Mouse (Mus musculus) kidney, postnatal 4 days (tissue): ENCODE results near the gene Klrg2.
A peak's percentile ranks its signal among the peaks of the same experiment; 100 is the strongest.
"Not testable (repeated sequence)": the region's sequence is repeated elsewhere in the genome, so short reads cannot be mapped to it uniquely, and the experiment has no call there.

ENCODE experiments used
- DNase-seq, 2 experiments: peaks; one replicate each; pipeline ENCODE4 v3.0.0; 2021; ENCODE audit warnings: mixed read lengths in 2 of 2

Gene Klrg2

DNA sequence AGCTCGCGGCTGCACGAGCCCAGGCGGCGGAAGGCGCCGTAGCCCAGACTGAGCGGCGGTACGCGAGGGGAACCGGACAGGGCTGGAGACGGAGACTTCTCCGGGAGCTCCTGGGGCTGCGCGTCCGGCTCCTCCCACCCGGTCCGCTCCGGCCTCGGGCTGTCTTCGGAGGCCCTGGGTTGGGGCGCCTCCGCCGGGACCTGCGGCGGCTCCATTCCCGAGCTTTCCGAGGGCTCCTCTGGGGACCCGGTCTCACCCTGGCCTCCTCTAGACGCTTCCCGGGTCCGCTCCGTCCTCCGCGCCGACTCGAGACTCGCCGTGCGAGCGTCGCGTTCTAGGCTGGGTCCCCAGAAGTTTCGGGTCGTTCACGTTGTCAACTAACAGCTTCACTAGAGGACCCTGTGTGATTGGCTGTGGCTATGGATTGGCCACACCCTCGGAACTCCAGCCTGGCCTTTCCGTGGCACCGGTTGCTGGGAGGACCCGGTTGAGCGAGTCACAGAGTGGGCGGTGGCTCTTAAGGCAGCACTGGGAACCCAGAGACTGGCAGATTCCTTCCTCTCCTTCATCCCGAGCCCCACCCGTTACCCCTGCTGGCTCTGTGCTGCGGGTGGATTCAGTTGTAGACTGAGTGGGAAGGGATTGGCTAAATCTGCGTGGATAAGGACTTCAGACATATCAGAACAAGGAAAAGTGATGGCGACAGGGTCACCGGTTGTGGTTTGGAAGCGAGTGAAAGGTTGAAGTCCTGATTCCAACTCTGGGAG lies at the start of gene Klrg2:
TSS of gene Klrg2 (minus strand) at position 391 of the 767 bp plus-strand sequence.
- DNase-seq, result peak; percentile 72 to 83

DNA sequence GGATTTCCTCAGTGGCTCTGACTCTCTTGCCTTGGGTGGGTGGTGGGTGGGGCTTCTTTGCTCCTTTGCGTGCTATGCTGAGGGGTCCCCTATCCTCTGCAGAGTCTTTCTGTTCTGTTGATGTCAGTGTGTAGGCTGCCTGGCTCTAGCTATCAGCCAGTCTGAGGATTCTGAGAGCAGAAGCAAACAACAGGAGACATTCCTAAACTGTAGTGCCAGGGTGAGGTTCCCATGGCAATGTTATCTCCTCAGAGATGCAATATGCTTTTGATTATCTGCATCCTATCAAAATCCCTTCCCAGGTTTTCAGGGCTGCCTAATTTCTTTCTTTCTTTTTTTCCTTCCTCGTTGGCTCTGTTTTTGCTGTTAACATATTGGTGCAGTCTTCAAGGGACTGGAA lies 45.5 kb upstream of the Klrg2 start:
- no peak for DNase-seq

DNA sequence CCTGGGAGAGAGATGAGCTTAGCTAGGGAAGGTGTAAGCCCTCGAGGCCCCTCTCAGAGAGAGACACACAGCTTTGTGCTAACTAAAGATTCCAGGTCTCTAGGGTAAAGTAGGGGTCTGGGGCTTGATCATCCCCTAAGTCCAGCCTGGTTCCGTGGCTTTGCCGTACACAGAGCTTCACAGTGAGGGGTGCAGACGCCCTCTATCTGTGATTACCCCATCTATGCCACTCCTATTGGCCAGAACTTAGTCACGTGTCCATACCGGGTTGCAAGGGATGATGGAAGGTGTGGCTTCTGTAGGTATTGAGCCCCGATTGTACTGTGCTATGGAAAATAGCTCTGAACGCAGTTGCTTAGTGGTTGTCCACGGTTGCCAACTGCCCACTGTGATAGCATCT lies 40.6 kb upstream of the Klrg2 start:
- DNase-seq, result no peak

DNA sequence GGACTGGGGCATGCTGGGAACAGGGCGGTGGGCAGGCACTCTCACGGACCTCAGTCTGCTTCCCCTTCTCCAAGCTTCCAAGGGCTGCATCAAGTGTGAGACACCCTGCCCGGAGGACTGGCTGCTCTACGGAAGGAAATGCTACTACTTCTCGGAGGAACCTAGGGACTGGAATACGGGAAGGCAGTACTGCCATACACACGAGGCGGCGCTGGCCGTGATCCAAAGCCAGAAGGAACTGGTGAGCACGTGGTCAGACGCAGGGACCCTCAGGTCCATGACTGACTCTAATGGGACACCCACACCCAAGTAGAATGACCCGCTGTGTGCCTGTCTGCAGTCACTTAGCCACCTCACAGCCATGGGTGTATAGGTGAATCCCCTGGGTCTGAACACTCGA lies 39.7 kb upstream of the Klrg2 start:
- peak; percentile 20 to 27 for DNase-seq

DNA sequence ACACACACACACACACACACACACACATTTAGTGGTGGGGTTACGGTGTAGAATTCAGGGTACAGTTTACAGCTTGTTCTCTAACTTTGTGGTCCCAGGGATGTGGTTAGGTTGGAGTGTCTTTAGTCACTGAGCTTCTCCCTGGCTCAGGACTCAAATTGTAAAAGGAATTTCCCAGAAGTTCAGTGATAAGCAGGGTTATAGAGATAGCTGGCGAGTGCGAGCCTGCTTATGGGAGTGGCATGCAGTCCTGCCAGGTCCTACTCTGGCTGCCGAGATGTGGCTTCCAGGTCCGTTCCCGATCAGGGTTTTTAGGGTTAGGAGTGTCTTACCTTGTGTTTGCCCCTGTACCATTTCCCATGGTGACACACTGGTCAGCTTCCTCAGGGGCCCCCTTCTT lies 39.2 kb upstream of the Klrg2 start:
- no peak for DNase-seq

DNA sequence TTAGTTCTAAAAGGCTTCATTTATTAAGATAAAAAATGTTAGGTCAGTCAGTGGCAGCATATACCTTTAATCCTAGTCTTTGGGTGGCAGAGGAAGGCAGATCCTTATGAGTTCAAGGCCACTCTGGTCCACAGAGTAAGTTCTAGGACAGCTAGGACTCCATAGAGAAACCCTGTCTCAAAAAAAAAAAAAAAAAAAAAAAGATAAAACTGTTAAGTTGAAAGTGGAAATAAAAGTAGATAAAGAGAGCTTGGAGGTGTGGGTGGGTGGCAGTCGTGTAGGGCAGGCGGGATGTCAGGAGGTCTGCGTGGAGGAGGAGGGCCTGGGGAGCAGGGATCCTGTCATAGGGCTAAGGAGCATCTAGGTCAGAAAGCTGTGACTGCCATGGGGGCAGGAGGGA lies 35.0 kb upstream of the Klrg2 start:
- no peak for DNase-seq

DNA sequence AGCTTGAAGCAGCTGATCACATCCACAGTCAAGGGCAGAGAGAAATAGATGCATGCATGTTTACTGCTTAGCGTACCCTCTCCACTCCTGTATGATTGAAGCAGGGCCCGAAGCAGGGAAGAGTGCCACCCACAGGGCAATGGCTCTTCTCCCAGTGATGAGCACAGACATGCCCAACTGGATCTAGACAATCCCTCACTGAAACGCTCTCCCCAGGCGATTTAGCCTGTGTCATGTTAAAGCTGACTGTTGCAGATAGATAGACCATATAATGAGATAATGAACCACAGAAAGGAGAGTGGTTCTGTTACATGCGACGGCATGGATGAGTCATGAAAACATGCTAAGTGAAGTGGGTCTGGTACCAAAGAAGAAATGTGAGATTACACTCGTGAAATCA lies 34.2 kb upstream of the Klrg2 start:
- no peak for DNase-seq

DNA sequence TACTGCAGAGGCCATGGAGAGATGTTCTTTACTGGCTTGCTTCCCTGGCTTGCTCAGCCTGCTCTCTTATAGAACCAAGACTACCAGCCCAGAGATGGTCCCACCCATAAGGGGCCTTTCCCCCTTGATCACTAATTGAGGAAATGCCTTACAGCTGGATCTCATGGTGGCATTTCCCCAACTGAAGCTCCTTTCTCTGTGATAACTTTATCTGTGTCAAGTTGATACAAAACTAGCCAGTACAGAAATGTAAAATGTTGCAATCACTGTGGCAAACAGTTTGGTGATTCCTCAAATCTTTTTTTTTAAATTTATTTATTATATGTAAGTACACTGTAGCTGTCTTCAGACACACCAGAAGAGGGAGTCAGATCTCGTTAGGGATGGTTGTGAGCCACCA lies 33.4 kb upstream of the Klrg2 start:
- not testable (repeated sequence) for DNase-seq

DNA sequence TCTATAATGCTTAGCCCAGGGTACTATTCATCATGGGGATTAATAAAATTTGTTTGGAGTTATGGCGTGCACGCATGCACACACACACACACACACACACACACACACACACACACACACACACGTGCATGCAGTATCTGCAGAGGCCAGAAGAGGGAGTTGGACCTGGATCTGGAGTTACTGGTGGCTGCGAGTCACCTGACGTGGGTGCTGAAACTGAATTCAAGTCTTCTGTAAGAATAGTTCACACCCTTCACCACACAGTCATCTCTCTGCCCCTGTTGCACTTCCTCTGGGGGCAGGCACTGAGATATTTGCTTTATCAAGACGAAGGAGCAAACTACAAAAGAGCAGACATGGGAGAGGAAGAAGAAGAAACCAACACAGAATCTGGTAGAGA lies 32.5 kb upstream of the Klrg2 start:
- DNase-seq, result no peak

DNA sequence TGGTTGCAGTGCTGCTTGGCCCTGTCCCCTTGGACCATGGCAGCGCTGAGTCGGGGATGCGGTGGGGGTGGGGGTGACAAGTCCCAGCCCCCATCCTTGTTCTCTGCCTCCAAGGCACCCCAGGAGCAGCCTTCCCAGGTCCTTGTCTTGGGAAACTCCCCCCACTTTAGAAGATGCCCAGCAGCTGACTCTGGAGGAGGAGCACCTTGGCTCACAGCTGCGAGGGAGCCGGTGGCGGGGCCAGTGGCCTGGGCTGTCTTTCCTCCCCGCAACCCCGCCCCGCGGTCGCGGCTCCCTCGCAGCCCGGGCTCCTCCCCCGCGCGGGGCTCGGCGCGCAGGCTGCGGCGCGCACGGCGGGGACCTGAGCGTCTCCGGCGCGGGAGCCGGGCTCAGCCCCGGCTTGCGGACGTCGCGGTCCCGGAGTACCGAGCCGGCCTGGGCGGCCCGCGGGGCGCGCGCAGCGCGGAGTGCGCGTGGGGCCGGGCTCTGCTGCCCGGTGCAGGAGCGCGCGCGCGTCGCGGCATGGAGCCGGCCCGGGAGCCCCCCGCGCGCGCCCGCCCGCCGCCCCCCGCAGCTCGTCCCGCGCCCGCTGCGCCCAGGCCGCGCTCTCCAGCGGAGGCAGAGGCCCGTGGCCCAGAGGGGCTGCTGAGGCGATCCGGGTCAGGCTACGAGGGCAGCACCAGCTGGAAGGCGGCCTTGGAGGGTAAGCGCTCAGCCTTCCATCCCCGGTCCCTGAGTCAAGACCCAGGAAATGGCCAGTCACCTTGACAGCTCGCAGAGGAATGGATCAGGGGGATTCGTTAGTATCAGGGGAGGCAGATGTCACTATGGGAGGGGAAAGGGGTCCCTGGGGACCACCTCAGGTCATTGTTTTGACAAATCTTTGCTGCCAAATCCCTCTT lies 25.9 kb upstream of the Klrg2 start, which contains the start of gene Clec2l:
TSS of gene Clec2l (plus strand) at position 356 of the 902 bp plus-strand sequence.
- peak; percentile 67 to 76 for DNase-seq

DNA sequence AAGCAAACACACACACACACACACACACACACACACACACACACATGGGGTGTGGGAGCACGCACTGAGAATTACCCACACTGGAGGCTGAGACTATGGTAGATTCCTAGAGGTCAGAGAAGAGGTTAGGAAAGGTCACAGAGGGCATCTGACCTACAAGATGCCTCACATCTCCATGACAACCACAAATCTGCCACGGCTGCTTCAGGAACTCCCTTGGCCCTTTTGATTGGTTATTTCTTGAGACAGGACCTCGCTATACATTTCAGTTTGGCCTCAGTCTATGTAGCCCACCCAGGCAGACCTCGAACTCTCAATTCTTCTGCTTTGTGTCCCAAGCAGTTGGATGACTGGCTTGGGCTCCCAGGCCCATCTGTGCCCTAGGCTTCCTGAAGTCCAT lies 24.6 kb upstream of the Klrg2 start:
- no peak for DNase-seq

DNA sequence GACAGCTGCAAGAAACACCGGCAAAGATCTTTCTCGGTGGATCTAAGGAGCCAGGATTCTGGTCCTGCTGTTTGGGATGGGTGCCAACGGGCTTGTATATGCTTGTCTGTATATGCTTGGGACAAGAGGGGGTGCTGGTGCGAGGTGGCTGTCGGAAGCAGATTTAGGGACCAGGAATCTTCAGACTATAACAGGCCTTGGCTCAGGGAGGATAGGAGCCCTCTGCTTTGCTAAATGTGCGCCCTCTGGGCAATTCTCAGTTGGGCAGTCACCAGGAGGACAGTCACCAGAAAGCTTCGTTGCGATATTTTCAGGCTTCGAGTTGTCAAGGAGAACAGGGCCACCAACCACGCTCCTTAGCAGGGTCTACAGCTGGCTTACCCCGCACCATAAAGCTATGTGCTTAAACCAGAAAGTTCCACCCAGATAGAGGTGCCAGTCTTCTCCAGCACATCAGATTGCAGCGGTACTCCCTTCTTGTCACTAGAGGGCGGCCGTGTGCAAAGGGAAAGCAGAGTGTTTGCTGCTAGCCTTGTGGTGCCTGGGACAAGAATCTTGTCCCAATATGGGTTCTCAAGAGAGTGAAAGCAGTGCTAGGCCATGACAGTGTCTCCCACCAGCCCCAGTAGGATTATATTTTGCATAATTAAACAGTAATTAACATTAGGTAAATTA lies 13.4 kb upstream of the Klrg2 start:
- DNase-seq, result peak; percentile 79 to 83

DNA sequence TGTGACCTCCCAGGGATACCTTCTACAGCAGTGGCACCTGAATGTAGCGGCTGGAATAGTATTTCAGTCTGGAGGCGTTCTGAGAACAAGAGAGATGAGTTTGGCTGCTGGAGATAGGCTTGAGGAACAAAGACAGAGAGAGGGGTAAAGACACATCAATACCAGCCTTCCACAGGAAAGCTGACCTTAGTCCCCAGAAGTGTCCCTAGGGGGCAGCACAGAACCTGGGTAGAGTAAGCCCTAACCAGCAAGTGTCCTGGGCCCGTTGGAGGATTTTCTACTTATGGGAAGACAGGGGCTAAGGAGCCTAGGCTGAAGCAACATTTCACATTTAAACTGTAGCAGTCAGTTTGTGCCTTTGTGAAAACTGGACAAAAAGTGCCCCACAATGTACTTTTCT lies 12.5 kb upstream of the Klrg2 start:
- peak; percentile 33 to 46 for DNase-seq

DNA sequence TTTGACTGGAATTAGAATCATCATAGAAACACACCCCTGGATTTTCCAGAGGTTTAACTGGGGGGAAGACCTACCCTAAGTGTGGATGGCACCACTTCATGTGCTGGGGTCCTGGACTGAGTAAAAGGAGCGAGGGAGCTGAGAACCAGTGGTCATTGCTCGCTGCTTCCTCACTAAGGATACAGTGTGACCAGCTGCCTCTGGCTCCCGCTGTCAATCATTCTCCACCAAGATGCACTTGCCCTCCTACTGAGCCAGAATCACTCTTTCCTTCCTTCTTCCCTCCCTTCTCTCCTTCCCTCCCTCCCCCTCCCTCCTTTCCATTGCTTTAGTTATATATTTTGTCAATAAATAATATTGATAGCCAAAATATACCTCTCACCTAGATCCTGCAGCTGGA lies 6.0 kb upstream of the Klrg2 start:
- DNase-seq, result no peak

DNA sequence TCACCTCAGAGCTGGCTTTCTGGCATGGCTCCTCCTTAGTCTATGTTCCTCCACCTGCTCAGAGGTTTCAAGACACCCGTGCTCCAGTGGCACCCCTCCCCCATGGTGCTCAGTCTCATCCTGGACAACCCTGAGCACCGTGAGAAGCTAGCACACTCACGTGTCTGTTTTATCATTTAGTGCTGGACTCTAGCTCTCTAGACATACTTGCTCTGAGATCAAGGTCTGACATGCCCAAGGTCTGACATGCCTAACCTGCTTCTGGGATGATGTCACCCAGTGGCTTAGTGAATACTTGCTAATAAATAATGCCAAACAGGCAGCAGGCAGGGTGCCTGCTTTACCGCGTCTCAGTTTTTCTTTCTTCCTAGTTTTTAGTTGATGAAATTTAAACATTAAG lies 5.6 kb upstream of the Klrg2 start:
- DNase-seq, result no peak

DNA sequence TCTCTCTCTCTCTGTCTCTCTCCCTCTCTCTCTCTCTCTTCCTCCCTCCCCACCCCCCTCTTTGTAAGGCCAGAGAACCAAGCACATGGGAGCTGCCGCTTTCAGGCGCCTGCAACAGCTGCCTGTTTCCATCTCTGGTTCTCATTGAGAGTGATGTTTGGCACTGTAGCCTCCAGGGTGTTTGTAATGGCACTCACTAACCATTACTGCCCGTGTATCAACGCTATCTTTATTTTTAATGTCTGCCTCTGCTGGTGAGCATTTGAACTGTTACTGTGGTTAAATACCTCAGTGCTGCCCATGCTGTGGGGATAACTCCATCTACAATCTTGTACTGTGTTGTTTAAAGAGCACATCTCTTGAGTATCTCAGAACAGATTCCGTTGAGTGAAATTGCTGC lies 4.6 kb upstream of the Klrg2 start:
- no peak for DNase-seq

DNA sequence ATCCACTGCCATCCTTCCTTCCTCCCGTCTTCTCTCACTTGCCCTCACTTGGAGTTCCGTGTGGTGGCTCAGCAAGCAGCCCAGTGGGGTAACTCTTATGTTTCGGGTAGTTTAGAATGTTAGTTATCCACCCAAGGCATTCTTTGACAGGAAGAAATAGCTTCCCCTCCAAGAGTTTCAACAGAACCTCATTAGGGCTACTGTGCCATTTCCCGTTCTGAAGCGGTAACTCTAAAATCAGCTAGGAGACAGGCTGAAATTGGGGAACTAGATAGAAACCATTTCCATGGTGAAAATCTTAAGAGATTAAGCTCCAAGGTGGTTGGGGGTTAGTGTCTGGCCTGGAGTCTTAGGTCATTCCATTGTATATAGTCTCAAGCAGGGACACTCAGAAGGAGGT lies 4.2 kb upstream of the Klrg2 start:
- no peak for DNase-seq

DNA sequence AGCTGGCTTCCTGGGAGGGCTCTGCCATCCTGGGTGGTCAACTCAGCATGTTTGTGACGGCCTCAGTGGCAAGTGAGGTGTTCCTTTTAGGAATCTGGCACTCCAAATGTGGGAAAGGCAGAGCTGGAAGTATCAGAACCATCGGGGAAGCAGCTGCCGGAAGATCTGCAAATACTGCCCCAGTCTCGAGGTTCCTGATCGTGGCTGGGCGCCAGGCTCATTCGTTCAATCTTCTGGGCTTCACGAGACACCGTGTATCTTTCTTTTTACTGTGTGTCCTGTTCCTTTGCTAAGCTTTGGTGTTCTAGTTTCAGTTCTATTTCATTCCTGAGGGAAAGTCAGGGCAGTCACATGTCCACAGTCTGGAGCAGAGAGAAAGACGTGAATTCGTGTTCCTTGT lies 3.4 kb upstream of the Klrg2 start:
- peak in 1 of 2 experiments; percentile 22 for DNase-seq

DNA sequence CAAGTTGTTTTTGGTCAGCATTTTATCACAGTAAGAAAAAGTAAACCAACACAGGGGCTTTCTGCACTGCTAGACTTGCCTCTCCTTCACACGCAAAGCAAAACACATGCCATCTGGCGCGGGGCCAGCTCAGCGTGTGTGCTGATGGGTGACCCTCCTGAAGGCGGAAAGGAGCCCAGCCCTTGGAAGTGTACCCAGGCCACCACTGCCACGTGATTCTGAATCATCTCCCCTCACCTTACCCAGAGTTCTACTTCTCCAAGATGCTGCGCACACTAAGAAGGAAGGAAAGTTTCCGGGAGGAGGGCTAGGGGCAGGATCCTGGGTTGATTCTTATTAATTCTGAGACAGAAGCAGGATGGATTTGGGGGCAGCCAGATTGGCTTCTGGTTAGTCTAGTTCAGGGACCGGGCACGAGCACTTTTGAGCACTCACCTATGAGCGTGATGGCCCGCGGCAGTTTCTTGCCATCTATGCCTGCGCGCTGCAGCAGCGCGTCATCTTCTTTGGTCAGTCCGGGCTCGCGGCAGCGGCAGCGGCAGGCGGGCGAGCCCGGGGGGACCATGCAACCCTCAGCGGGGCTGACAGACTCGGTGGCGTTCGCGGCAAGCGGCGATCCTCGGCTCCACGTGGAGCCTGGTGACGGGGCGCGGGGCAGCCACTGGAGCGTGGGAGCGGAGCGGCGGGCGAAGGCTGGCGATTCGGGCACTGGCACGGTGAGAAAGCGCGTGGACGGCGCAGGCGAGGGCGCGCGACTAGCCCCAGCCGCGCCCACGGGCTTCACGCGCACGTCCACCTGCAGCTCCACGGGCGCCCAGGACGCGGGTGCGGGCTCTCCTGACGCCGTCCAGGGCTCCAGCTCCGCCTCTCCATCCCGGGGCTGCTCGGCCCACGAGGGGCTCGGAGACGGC lies 846 bp downstream of the Klrg2 start:
- DNase-seq, result peak; percentile 73 to 81

DNA sequence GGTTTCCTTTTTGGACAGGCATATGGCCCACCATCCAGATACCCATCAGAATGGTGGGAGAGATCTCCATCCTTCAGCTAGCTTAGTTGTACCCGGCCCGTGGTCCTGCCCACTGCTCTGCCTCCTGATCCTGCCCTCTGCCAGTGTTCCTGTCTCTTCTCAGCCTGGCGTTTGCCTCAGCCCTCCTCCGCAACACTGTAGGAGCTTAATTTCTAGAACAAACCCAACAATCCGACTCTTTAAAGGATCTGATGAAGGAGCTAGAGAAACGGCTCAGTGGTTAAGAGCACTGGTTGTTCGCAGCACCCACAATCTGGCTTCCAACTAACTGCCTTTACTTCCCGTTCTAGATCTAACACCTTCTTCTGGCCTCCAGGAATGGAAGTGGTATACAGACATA lies 2.6 kb downstream of the Klrg2 start:
- DNase-seq, result no peak

DNA sequence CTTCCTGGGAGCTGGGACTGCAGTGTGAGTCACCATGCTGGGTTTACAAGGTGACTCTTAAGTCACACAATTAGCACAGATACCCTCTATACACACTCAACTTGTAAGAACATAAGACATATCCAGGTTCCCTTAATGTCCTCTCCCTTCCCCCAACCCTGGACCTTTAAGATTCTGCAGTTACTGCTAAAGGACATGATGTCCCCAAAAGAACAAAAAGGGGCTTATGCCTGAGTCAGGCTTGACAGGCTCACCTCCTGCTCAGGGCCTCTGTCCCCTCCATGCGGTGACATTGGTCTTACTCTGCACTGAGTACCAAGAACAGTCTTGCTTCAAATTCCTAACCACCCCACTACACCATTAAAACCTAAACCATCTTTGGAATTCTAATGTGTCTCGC lies 4.2 kb downstream of the Klrg2 start:
- DNase-seq, result no peak

DNA sequence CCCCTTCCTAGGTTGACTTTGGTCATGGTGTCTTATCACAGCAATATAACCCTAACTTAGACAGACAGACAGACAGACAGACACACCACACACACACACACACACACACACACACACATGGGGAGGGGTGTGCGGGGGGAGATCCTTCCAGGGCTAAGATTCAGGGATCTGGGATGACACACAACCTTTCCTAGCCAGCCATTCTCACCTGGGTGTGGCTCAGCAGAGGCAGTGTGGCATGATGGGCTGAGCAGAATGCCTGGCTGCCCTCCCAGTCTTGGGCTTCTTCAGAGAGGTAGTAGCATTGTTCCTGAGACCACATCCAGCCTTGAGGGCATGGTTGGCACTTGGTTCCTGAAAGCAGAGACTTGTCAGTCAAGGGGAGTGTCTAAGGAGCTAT lies 7.5 kb downstream of the Klrg2 start:
- DNase-seq, result no peak
